Mouse (Mus musculus) heart, adult 18-20 months (tissue): ENCODE measurements around the gene Angel2. TPM values are rescaled to one million over a fixed set of nuclear protein-coding genes. Genes with fewer than 3 reads are reported as not detected.
"Not testable (repeated sequence)": the region's sequence is repeated elsewhere in the genome, so short reads cannot be mapped to it uniquely, and the experiment has no call there.

Experiments used
- DNase-seq, 2 experiments: peaks; one replicate each; pipeline ENCODE4 v3.0.0; 2021 to 2022; ENCODE audit warnings: mixed read lengths in 1 of 2
- long read RNA-seq, 2 experiments: library from polyadenylated mRNA; stranded (forward); transcript quantifications; one replicate each; pipeline ENCODE4 v2.0.0; 2021
- total RNA-seq, 2 experiments: library from RNA; stranded (reverse); gene quantifications; 2 replicates each; pipeline ENCODE4 v1.2.3; 2021

Angel2 gene
- total RNA-seq = 10 to 100 TPM; 23.2 to 28.2 TPM
- long read RNA-seq, experiment 1, transcript Angel2-202 (9 exons, 3,714 nt) = major isoform, 13 of 43 reads
- long read RNA-seq, experiment 1, partial matches to known transcripts = 1 of 43 reads
- long read RNA-seq, experiment 1, other reads (novel, unspliced or antisense) = 29 of 43 reads
- long read RNA-seq, experiment 2, transcript Angel2-202 (9 exons, 3,714 nt) = major isoform, 7 of 17 reads
- long read RNA-seq, experiment 2, partial matches to known transcripts = 0 of 17 reads
- long read RNA-seq, experiment 2, other reads (novel, unspliced or antisense) = 10 of 17 reads

DNA sequence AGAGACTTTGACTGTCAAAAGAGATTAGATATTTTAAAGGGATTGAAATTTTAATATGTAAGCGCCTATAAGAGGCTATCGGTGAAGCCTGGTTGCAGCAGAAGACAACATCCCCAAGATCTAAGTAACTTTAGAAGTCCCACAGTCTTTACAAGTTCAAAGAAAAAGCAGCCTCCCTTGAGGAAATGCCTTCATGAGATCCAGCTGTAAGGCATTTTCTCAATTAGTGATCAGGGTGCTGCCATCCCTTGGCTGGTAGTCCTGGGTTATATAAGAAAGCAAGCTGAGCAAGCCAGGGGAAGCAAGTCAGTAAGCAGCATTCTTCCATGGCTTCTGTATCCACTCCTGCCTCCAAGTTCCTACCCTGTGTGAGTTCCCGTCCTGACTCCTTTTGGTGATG lies at the start of gene Angel2:
Gene Angel2 (plus strand): TSS at position 301 of the 400 bp plus-strand sequence.
- not testable (repeated sequence) for DNase-seq

GRCm38 (mm10) chr1:190875751-190876150 lies 49.2 kb upstream of the Angel2 start:
- DNase-seq = no peak

- no peak for DNase-seq
Observed at GRCm38 (mm10) chr1:190880638-190881037, 44.3 kb upstream of the Angel2 start.

DNA sequence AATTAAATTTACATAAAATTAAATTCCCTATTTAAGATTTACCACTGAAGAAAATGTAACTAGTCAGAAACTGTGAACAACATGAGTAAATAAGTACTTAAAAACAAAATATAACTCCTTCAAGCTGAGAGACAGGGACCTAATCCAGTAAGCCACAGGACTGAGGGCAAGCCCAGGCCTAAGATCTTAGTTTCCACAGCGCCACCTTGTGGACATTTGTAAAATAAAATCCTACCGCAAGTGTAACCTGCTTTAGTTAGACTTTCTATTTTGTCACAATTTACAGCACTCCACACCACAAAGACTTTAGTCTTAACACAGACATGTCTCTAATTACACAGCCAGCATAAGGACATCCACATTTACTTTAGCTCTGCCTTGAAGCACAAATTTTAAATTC lies 43.5 kb upstream of the Angel2 start:
- DNase-seq = peak; percentile 39 to 67

DNA sequence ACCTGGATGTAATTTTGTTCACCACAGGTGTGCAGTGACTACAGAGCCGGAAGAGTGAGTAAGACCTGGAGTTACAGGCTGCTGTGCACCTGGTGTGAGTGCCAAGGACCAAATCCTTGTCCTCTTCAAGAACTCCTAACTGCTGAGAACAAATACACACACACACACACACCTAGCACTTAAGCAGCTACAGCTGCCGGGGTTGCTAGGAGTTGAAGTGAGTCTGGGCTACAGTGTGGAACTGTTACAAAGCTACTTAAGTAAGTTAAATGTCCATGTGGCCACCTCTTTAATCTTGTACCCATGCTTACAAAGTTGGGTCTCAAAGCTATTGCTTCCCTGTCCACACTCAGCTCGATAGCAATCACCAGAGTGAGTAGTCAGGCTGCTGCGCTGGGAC lies 38.9 kb upstream of the Angel2 start:
- no peak for DNase-seq

GRCm38 (mm10) chr1:190888031-190888430 lies 36.9 kb upstream of the Angel2 start:
- no peak for DNase-seq

GRCm38 (mm10) chr1:190888646-190889045 lies 36.3 kb upstream of the Angel2 start:
- DNase-seq = no peak

GRCm38 (mm10) chr1:190893559-190894167 lies 31.2 kb upstream of the Angel2 start:
- no peak for DNase-seq

DNA sequence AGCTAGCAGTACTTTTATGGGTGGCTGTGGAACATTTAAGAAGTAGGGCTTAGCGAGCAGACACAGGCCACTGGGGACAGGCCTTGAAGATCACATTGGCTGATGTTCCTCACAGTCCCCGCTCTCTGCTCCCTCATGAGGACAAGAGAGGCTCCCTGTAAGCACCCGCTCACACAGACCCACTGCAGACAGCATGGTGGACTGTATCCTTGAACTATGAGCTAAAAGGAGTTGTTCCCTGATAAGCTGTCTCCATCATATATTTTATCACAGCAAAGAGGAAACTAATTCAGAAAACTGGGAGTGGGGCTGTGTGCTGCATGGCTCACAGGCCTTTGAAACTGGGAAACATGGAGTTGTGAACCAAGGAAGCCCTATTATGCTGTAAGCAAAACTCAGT lies 26.7 kb upstream of the Angel2 start:
- DNase-seq = no peak

DNA sequence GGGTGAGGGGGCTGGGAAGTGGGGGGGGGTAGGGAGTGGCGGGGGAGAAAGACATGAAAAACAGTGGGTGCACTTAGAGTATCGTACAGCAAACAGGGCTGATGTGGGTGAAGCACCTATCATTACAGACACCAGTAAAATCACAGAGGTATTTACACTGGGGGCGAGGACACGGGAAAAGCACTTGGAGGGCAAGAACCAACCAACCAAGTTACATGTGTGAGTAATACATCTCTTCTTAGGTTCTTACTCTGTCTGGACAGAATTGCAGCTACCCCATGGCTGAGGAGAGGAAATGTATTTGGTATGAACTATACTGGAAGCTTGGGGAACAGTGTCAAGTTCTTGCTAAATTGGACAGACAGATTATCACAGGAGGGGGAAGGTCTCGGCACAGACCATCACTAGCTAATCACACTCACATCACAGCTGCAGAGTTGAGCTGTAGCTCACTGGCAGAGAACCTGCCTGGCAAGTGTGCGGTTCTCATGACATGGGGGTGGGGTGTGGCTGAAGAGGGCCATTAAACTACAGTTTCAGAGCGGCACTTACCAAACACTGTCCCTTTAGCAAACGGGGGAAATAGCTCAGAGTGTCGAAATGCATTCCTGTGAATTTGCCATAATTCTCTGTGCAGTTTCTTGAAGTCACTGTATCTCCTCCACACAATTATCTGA lies 25.9 kb upstream of the Angel2 start:
- DNase-seq = peak; percentile 11 to 13

DNA sequence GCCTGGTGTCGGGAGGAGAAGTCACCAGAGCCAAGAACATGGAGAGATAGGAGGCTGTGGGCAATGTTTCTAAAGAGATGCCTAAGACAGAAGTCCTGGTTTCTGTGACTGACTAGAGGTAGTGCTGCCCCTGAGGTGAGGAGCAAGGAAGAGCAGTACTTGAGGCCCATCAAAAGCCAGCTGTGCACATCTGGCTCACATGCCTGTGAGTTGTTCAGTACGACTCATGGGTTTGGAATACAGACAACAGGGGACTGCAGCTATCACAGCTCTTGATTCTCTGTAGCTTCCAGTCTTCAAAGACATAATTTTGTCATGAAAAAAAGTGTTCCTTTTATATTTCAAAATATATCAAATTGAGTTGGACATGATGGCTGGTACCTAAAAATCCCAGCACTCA lies 23.8 kb upstream of the Angel2 start:
- DNase-seq = no peak

- DNase-seq = no peak
Observed at GRCm38 (mm10) chr1:190904136-190904535, 20.8 kb upstream of the Angel2 start.

DNA sequence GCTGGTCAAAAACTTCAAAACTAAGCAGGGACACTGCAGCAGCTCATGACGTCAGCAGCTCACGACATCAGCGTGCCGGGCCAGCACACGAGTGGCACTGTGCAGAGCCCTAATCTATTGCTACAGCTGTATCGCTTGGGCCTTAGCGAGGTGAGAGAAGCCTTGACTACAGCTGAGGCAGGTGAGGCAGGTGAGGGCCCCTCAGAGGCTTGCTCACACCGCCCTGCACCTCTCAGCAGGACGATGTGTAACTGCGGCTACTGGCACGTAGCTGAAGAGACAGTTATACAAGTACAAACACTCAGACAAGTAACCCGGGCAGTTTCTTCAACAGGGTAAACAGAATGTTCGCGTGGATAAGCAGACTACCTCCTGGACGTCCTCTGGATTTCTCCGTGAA lies 20.2 kb upstream of the Angel2 start:
- DNase-seq = no peak

DNA sequence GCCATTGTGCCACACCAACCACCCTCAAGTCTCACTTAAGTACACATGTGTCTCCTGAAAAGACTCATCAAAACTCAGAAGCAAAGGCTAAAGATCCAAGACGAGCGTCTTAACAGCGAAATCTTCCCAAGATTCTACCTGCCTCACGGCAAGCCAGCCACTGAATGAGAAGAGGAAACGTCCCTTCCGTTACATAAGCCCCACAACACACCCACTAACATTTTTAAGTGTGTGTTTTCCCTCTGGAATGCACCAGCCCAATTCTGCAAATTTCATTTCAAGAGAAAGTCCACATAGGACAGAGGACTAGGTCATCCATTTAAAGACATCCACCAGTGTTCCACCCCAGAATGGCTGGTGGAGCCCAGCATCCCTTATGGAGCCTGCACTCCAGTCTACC lies 14.1 kb upstream of the Angel2 start:
- no peak for DNase-seq

- peak; percentile 86 to 91 for DNase-seq
Observed at GRCm38 (mm10) chr1:190911415-190912123, 13.3 kb upstream of the Angel2 start, which contains the start of gene Rps6kc1. TSS of gene Rps6kc1 (minus strand) at chr1:190911770.

DNA sequence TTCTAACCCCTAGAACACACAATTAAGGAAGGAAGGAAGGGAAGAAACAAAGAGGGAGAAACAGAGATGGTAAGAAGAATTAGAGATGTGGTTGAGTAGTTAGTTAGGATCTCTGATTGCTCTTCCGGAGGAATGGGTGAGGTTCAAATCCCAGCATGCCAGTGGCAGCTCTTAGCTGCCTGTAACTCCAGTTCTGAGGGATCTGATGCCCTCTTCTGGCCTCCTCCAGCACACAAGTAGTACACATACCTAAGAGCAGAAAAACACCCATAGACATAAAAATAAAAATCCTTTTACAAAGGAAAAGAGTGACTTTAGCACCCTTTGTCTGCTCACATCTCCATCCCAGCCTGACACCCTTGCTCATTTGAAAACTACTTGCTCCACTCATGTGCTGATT lies 12.3 kb upstream of the Angel2 start:
- no peak for DNase-seq

DNA sequence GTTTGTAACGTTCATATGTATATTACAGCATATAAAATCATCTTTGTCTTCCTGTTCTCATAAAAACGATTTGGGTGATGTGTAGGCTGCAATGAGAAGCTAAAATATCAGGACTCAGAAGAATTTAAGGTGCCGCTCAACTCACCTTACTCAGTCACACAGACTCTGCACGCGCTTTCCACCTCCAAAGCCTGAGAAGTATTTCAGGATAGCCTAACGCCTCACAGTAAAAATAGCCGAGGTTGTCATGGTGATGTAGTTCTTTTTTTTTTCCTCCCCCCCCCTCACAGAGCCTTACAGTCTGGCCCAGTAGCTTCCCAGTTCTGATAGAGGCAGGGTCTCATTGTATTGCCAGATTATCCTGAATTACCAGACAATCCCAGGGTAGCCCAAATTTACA lies 6.0 kb upstream of the Angel2 start:
- no peak for DNase-seq

DNA sequence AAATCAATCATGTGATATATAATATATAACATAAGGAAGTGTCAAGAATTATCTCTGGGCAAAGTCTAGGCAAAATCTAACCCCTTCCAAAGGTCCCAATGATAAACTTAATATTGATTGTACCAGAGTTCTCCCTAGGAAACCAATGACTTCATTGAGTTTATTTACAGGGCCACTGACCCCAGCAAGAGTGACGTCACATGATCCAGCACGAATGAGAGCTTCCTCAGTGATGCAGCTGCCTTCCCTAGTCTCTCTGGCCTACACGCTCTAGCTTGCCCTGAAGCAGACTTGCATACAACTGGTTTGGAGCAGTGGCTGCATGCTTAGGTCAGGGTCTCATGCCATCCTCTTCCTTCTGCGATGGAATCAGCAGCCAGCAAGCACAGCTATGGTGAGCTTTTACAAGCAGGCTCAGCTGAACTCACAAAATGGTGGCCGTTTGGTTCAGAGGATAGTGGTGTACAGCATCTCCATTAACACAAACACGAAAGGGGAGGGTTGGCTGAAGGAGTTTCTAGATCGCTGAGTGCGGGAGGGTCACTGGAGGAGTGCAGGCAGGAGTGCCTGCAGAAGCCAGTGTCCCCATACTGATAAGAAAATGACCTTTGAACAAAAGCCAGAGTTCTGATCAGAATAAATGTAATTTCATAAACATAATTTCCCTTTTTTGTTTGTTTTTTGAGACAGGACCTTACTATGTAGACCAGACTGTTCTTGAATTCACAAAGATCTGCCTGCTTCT lies 5.0 kb upstream of the Angel2 start:
- no peak for DNase-seq

GRCm38 (mm10) chr1:190927311-190927710 lies 2.4 kb downstream of the Angel2 start:
- no peak for DNase-seq

DNA sequence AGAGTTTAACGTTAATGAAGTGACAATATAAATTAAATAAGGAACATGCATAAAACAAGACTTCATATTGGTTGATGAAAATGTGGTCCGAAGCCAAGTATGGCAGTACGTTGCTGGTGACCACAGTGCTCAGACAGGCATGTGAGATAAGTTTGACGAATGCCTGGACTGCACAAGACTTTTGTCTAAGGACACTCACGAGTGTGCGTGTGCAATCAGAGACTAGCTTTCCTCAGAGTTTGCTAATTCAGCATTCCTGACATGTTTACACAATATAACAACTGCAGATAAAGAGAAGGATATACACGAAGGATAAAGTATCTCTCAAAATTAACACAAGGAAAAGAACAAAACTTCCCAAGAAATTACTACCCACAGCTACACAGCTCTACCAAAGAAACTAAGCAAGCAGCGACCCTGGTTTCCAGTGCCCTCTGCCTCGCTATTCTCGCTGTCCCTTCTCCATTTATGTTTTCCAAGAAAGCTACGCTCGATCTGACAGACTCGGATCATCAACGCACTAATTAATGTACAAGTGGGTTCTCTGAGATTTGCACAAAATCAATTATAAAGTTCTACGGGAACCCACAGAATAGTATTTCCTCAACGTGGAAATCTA lies 2.9 kb downstream of the Angel2 start:
- peak in 1 of 2 experiments; percentile 26 for DNase-seq

DNA sequence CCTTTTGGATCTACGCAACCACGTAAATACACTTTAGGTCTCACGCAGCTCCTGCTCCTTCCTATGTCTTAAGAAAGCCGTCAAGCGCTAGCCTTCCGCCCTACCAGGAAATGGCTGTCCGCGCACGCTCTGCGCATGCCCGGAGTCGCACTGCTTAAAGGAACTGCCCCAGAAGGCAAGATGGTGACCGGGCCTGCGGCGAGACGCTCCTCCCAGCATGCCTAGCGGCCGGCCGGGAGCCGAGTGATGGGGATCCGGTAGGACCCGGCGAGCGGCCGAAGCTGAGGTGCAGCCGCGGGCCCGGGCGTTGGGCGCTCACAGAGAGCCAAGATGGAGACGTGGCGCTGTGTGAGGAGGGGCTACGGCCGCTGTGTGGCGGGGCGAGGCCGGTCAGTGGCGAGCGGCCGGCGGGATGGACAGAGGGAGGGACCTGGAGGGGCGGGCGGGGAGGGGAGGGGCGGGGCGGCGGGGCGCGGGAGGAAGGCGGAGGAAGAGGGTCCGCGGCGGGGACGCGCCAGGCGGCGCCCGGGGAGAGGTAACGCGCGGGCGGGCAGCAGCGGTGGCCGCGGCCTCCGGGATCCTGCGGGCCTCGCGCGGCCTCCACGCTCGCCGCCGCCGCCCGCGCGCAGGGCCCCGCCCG lies 3.6 kb downstream of the Angel2 start:
- peak; percentile 98 to 99 for DNase-seq
